Mouse (Mus musculus) hindlimb bud, embryonic 11.5 days (tissue): ENCODE results near the gene Alkbh2.
A peak's percentile ranks its signal among the peaks of the same experiment; 100 is the strongest.

Experiments used
- DNase-seq: peaks from one replicate; pipeline ENCODE4 v3.0.0-alpha.2; 2012; ENCODE audit warnings: low read depth, low spot score; ENCODE audit errors: extremely low spot score

Alkbh2 gene

DNA sequence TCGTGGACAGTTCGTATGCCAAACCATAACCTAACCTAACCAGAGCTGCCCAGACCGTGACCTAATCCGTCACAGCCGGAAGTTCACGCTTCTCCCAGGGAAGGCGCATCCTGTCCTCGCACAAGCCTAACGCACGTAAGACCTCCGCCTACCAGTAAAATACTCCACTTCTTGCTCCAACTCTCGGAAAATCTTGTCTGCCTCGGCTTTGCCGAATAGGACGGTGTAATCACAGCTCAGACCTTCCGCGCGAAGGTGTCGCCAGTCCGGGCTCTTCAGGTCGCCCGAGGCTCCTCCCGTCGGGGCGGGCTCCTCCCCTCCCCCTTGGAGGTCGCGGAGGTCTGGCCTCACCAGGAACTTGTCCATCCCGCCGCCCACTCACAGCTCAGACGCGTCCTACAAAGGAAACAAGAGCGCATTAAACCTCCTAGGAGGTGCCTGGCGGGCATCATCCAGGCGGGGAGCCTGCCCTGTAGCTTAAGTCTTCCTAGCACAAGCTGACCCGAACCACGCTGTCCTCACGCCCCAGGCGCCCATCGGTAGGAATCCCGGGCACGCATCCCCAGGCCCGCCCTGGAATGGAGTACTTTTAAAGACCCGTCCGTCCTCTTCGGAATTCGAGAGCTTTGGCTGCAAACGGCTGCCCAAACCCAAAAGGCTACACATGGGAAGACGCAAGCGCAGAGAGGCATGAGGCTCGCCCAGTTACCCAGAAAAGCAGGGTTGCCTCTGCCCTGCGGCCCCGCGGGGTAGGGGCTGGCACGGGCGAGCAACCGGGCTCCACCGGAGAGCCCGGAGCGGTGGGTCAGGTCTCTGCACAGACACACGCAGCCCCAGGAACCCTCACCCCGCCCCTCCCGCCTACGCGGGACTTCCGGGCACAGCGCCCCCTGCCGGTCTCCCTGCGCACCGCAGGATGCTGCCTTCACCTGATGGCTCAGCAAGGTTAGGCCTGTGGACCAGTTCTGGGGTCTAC, at the start of gene Alkbh2:
Gene Alkbh2, minus strand, starts transcription at position 845 of the 976 bp plus-strand sequence.
- peak; percentile 60 for DNase-seq

DNA sequence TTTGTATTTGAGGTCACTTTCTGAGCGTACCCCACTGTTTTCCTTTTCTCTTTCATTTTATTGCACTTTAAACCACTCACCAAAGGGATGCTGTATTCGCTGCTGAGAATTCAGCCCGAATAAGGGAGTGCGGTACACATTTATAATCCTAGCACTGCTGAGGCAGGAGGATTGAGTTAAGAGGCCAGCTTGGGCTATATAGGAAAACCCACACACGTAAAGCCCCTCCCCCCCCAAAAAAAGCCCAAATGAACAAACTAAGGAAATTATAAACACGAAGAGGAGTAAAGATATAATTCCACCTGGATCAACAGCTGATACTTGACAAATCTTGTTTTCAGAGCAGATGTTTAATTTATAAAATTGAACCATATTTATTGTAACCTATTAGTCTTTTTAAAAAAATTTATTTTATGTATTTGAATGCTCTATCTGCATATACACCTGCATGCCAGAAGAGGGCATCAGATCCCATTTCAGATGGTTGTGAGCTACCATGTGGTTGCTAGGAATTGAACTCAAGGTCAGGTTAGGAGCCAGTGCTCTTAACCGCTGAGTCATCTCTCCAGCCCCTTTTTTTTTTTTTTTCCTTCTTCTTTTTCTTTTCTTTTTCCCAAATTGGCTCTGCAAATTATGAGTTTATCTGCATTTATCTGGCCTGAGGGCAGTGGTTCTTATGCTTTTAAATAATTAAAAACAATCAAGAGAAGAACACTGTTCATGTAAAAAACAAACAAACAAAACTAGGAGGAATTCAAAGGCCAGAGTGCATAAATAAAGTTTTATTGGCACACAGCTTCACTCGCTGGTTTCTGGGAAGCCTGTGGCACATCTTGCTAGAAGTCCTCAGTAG, 48.8 kb upstream of the Alkbh2 start:
- DNase-seq = no peak

DNA sequence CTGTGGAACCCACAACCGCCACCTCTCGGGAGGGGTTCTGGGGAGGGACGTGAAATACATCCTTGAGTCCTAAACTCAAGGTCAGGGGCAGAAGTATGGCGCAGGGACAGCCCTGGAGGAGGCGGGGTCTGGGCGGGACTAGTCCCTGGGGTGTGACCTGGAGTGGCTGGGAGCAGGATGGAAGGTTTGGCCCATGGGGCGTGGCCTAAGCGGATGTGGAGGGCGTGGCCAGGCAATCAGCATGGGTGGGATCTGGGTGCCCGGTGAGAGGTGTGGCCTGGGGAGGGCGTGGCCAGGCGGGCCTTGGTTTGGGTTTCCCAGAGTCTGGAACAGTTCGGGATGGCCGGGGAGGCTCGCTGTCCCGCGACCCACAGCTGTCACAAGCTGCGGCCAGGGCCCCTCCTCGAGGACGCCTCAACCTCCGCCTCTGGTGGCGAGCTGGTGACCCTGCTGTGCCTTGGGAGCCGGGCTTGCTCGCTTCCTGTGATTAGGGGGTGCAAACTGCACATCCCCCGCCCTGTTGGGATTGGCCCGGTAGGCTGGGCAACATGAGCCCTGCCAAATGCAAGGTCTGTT, 47.7 kb upstream of the Alkbh2 start:
- DNase-seq = peak; percentile 87

DNA sequence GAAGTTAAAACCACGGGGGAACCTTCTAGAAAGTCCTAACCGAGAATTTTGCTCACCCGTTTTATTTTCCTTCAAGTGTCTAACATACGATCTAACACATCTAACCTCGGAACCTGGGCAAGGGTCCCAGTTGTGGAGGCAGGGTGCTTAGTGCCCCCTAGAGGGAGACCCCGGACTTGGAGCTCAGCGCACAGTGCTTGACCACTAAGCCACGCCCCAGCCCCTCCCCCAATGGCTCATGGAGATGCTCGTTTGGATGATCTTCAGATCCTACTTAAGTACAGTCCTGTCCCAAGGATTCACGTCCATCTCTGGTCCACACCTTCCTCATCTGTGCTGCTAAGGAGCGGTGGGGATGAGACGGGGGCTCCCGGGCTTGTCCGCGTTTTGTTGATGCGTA, 46.6 kb upstream of the Alkbh2 start:
- no peak for DNase-seq

DNA sequence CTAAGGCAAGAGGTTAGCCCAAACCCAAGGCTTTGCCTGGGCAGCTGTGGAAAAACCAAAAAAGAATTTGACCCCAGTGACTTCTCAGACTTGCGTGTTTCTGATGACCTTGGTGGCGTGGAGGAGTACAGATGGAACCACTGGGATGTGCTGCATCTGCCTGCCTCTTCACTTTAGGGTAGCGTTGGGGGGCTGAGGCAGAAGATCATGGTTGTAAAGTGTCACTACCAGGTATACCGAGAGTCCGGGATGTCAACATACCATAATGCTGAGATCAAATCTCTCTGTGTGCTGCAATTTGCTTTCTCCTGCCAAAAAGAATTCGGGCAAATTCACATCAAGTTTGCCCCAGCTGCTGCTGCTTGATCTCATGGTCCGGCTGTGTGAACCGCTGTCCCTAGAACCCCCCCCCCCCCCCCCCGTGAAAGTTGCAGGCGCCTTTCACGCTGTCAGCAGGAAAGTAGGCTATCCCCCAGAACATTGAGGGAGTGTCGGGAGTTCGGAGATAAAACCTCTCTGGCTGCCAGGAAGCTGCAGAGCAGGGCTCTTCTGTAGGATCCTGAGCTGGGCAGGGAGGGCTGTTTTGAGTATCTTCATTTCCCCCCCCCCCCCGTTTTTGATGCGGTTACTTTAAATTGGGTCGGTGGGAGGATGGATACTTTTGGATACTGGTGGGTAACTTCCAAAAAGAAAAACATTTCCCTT, 46.0 kb upstream of the Alkbh2 start:
- DNase-seq = no peak

DNA sequence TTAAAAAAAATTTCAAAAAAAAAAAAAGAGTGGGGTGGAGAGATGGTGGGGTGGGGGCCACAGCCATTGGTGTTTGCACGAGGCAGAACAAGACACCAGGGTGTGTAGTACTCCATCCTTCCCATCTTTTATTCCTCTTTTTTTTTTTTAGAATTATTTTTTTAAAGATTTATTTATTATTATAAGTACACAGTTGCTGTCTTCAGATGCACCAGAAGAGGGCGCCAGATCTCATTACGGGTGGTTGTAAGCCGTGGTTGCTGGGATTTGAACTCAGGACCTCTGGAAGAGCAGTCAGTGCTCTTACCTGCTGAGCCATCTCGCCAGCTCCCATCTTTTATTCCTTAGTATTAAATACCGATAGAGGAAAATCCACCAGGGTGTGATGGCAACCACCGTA, 45.4 kb upstream of the Alkbh2 start:
- DNase-seq = no peak

DNA sequence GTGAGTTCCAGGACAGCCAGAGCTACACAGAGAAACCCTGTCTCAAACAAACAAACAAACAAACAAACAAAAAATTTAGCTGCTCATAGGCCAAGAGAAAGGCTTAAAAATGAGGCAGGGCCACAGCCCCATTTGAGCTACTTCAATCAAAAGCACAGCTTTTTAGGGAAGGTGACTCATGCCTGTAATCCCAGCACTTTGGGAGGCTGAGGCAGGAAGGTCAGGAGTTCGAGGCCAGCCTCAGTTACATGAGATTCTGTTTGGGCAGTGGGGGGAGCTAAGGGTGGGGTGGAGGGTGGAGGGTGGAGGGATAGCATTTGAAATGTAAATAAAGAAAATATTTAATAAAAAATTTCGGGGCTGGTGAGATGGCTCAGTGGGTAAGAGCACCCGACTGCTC, 44.9 kb upstream of the Alkbh2 start:
- no peak for DNase-seq

DNA sequence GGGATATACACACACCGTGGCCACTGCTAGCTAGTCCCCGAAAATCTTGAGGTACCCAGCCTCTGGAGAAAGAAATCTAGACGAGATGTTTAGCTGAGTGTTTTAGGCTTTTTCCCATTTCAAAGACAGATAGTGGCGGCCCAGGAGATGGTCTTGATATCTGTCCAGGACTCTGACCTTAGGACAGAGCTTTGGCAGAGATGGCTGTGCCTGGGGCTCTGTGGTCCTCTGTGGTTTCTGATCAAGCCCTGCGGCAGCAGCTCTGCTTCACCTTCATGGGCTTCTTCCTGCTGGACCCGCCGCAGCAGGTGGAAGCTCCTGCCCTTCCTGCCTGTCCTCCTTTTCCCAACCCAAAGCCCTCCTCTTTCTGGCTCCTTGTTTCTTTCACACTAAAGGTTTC, 42.3 kb upstream of the Alkbh2 start:
- no peak for DNase-seq

DNA sequence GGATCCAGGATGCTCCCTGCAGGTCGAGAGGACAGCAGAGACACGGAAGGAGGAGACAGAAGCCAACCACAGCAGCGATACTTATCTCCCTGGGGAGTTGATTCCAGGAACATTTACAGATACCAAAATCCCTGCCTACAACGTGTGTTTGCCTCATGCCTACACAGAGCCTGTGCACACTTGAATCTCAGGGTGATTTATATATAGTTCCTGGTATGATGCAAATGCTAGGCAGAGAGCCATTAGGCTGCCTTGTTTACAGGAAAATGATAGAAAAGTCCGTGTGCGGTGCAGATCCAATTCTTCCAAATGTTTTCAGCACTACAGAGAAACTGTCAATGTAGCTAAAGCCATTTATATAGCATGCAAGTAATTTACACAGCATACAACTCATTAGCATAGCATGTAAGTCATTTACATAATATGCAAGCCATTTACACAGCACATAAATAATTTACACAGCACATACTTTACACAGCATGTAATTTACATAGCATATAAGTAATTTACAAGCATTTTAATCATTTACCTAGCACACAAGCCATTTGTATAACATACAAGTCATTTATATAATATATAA, 35.2 kb upstream of the Alkbh2 start:
- no peak for DNase-seq

DNA sequence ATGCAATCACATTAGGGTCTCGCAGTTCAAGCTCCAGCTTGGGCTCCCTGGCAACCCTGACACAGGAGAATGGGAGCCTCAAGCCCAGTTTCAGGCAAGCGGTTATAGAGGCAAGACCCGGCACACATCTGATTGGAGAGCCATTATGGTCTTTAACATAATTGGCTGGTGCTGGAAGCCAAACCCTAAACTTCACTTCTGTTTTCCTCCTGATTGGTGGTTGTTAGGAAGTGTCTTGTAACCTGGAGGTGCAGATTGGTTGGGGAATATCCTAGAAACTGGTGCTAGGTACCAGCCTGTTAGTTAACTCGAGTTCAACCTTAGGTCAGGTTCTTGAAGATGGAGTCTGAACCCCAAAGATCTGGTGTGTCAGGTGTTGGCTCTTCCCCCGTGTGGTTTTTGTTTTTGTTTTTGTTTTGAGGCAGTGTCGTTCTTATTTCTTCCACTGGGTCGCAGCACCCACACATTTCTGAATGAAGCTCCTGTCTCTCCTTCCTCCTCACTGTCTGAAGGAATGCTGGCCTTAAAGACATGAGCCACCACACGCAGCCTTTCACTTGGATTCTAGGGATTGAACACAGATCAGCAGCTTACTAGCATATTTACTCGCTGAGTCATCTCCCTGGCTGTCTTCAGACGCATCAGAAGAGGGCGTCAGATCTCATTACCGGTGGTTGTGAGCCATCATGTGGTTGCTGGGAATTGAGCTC, 34.2 kb upstream of the Alkbh2 start:
- DNase-seq = no peak

DNA sequence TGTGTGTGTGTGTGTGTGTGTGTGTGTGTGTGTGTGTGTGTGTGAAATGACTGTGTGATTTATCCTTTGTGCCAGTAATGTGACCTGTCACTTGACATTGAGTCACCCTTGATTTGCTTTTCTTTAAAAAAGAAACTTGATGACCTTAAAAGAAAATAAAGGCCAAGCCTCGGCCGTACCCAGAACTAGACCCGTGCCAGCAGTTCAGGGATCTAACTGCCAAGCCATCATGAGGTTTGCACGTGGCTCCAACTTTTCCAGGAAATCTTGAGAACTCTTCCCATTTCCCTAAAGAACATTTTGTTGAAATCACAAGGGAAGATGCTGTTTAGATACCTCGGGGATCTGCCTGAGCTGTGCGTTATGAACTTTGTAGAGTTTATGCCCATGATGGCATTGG, 33.4 kb upstream of the Alkbh2 start:
- DNase-seq = no peak

DNA sequence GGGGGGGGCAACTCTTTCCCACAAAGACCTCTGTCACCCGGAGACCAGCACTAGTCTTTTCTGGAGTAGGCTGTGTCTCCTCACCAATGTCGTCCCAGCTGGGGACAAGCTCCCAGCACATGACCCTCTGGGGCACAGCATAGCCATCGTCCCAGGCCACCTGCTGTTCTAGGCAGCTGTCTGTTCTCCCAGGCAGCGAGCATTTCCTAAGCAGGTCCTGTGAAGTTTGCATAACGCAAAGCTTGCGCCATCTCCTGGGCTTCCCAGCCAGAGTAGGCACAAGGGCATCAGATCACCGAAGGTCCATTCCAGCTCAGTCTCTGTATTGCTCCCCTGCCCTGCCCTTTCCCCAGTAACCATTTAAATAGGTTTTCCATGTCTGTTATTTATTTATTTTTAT, 29.2 kb upstream of the Alkbh2 start:
- DNase-seq = no peak

DNA sequence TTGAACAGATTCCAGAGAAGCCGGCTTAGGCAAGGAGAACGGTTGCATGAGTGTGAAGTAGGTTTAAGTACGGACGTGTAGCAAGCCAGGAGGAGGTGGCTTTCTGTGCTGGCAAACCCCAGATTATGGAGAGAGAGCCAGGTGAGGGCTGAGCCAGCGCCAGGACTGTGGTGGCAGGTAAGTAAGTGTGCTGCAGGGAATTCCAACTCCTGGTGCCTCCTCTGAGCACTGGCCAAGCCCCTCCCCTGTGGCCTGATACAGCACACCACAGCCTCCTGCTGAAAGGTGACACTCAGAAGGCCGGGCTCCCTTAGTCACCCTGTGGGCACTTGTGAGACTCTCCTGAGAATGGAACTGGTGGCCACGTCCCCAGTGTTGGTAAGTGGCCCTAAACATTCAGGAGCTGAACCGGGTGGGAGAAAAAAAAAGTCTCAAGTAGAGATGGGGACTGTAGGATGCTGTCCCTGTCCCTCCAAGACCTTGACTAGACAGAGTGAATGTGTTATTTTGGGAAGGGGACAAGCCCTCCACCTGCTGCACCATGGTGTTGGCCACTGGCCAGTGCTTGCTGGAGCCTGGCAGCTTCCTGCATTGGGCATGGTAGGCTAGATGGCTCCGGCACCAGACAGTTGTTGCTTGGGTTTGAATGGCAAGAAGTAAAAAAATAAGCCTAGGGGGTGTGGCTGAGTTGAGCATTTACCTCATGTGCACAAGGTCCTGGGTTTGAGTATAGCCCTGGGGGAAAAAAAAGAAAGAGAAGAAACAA, 27.3 kb upstream of the Alkbh2 start:
- no peak for DNase-seq

DNA sequence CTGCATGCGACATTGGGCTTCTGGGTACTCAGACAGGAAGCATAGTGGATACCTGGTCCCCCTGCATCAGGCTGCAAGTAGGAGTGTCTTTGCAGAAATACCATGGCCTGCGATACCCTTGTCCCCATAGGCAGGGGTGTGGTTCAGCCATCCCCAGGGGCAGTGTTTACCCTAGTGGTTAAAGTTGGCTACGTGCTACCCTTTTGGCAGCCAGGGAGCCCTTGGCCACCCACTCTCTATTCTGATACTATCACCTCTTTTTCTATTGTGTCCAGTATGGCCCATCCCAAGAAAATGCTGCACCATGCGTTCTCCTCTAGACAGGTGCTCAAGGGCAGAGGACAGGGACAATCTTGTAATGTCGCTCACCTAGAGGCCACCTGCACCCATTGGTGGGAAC, 26.7 kb upstream of the Alkbh2 start:
- no peak for DNase-seq

DNA sequence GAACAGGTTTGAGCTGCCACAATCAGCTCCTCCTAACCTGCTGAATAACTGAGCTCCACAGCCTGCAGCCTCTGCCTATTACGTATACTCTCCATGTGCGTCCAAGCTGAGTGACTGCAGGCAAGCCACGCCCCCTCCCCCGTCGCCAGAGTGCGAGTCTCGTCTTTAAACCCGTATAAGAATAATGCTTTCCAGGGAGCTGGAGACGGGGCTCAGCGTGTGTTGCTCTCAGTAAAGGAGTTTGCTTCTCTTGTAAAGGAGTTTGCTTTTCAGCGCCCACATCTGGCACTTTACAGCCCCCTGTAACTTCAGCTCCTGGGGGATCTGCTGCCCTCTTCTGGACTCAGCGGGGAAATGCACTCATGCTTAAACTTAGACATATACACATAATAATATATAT, 25.5 kb upstream of the Alkbh2 start:
- no peak for DNase-seq

DNA sequence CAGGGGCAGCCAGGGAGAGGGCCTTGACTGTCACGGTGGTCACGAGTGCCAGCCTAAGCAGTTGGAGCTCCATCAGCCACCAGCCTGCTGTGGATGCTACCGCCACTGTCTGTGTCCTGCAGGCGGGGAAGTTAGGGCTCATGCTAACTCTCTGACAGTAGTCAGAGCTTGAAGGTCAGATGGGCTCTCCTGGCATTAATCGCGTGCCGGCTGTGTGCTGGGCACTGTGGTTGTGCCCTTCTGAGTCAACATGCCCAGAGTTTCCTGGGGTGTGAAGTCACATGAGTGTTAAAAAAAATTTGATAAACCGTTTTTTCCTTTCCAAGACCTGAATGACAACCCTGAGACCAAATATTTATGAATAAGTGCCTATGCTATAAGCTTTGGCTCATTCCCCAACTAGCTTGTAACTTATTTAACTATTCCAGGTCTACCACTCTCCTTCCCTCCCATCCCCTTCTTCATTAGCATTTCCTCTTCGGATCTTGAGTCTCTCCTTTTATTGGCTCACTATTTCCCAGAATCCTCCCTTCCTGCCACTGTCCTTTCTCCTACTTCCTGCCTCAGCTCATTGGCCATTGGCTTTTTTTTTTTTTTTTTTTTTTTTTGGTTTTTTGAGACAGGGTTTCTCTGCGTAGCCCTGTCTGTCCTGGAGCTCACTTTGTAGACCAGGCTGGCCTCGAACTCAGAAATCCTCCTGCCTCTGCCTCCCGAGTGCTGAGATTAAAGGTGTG, 24.5 kb upstream of the Alkbh2 start:
- DNase-seq = no peak

DNA sequence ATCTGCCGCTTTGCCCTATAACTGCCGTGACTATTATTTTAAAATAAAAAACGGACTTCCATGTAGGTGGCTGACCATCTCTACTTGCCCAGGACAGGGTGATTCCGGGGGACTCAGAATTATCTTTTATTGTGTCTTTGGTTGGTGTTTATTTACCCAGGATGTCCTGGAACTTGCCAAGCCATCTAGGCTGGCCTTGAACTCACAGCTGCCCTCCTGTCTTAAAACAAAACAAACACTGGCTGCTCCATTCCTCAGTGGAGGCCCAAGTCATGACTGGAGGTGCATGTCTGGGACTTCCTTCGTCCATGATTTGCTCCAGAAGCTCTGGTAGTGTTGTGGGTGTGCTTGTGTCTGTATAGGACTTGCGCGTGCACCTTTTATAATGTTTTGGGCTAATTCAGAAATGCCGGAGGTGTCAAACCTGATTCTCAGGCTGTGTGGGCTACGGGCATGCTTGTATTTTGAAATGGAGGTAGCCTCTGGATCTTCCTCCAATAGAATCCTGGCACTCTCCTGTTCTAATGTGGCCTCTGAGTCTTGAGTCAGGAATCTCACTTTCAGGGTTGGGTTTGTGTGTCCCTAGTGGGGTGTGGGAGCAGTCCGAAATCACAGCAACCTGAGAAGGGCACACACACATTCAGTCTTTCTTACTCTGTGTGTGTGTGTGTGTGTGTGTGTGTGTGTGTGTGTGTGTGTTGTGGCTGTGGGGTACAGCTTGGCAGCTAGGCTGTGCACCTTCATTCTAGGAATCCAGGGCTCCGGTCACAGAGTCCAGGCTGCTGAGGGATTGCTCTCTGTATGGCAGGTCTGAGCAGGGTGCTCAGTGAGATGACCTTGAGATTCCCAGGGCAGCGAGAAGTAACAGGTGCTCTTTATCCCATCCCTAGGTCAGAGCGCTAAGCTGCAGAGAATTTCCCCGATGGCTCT, 19.3 kb upstream of the Alkbh2 start:
- no peak for DNase-seq
